Mouse (Mus musculus): ENCODE results near the gene Gm13889. TPM values are rescaled to one million over a fixed set of nuclear protein-coding genes. Genes with fewer than 3 reads are reported as not detected.
A peak's percentile ranks its signal among the peaks of the same experiment; 100 is the strongest.

Gene Gm13889
- 1.8 and 2.1 TPM in 2 replicates for polyA plus RNA-seq (2015; fragmentation: Nextera tagmentation; extraction: Ambion mirVana)

GRCm38 (mm10) chr2:93956908-93957784 is at the start of gene Gm13889:
Gene Gm13889, minus strand, starts transcription at chr2:93957201.
- Histone ChIP-seq H3K9ac (no peak within 1 kb of the TSS), H3K27ac (replicated peaks) (no peak within 1 kb of the TSS), H3K9me3 (replicated peaks) (no peaks in the 10 kb centered on the region), H3K36me3 (replicated peaks) (no peaks in the 10 kb centered on the region), H3K27me3 (peaks cover 68% of the 10 kb centered on the region), H3K4me2 (peak within 1 kb of the TSS; percentile 63), H3K4me1 (replicated peaks) (peaks cover 7% of the 10 kb centered on the region; the same call in 1 of the 2 replicates), H3K4me3 (replicated peaks) (peak within 1 kb of the TSS; percentile 49)
- ATAC-seq (ENCODE audit: insufficient read depth), result peak; percentile 23; the same call in 1 of the 2 replicates
- WGBS (ENCODE audit: insufficient replicate concordance), result 7% methylated on average over 55 of the region's 62 CpGs

GRCm38 (mm10) chr2:94002331-94002730 is 45.3 kb upstream of the Gm13889 start:
- H3K4me1 ChIP-seq (replicated peaks), result no peaks in the 10 kb centered on the region
- H3K4me2 ChIP-seq, result no peak overlapping the region
- no peaks in the 10 kb centered on the region for H3K27me3 ChIP-seq
- no peak for ATAC-seq (ENCODE audit: insufficient read depth)
- no peak overlapping the region for H3K9ac ChIP-seq
- H3K27ac ChIP-seq (replicated peaks), result no peak overlapping the region
- WGBS (ENCODE audit: insufficient replicate concordance), result 7% methylated on average over 2 of the region's 2 CpGs
- H3K36me3 ChIP-seq (replicated peaks), result peaks cover 80% of the 10 kb centered on the region
- H3K4me3 ChIP-seq (replicated peaks), result no peak overlapping the region
- H3K9me3 ChIP-seq (replicated peaks), result no peaks in the 10 kb centered on the region

GRCm38 (mm10) chr2:94001918-94002317 is 44.9 kb upstream of the Gm13889 start:
- H3K4me1 ChIP-seq (replicated peaks), result no peaks in the 10 kb centered on the region
- H3K9me3 ChIP-seq (replicated peaks), result no peaks in the 10 kb centered on the region
- H3K4me3 ChIP-seq (replicated peaks), result no peak overlapping the region
- no peak overlapping the region for H3K4me2 ChIP-seq
- no peak overlapping the region for H3K9ac ChIP-seq
- 71% methylated on average over 4 of the region's 4 CpGs for WGBS (ENCODE audit: insufficient replicate concordance)
- no peak overlapping the region for H3K27ac ChIP-seq (replicated peaks)
- peaks cover 80% of the 10 kb centered on the region for H3K36me3 ChIP-seq (replicated peaks)
- ATAC-seq (ENCODE audit: insufficient read depth), result no peak
- no peaks in the 10 kb centered on the region for H3K27me3 ChIP-seq

GRCm38 (mm10) chr2:94001411-94001810 is 44.4 kb upstream of the Gm13889 start:
- H3K4me3 ChIP-seq (replicated peaks), result no peak overlapping the region
- no peaks in the 10 kb centered on the region for H3K9me3 ChIP-seq (replicated peaks)
- no peak overlapping the region for H3K4me2 ChIP-seq
- no peaks in the 10 kb centered on the region for H3K27me3 ChIP-seq
- H3K4me1 ChIP-seq (replicated peaks), result no peaks in the 10 kb centered on the region
- ATAC-seq (ENCODE audit: insufficient read depth), result no peak
- WGBS (ENCODE audit: insufficient replicate concordance), result 76% methylated on average over 6 of the region's 6 CpGs
- peaks cover 77% of the 10 kb centered on the region for H3K36me3 ChIP-seq (replicated peaks)
- H3K9ac ChIP-seq, result no peak overlapping the region
- H3K27ac ChIP-seq (replicated peaks), result no peak overlapping the region

- H3K36me3 ChIP-seq (replicated peaks), result peaks cover 84% of the 10 kb centered on the region
Observed at GRCm38 (mm10) chr2:93996254-93996653, 39.3 kb upstream of the Gm13889 start, which contains the start of gene Gm27027. Gene Gm27027, minus strand, starts transcription at chr2:93996354.

GRCm38 (mm10) chr2:93992810-93993209 is 35.8 kb upstream of the Gm13889 start:
- Histone ChIP-seq H3K4me3 (replicated peaks) (no peak overlapping the region), H3K9ac (no peak overlapping the region), H3K9me3 (replicated peaks) (no peaks in the 10 kb centered on the region), H3K4me2 (no peak overlapping the region), H3K27ac (replicated peaks) (no peak overlapping the region), H3K4me1 (replicated peaks) (no peaks in the 10 kb centered on the region), H3K36me3 (replicated peaks) (peaks cover 83% of the 10 kb centered on the region), H3K27me3 (no peaks in the 10 kb centered on the region)
- WGBS (ENCODE audit: insufficient replicate concordance), result 59% methylated on average over 3 of the region's 3 CpGs
- ATAC-seq (ENCODE audit: insufficient read depth), result no peak

More at GRCm38 (mm10) chr2:93996254-93996653, 39.3 kb upstream of the Gm13889 start, which contains the start of gene Gm27027:
- Histone ChIP-seq H3K4me2 (no peak within 1 kb of the TSS), H3K4me1 (replicated peaks) (no peaks in the 10 kb centered on the region), H3K27ac (replicated peaks) (no peak within 1 kb of the TSS), H3K27me3 (no peaks in the 10 kb centered on the region), H3K4me3 (replicated peaks) (no peak within 1 kb of the TSS), H3K9ac (no peak within 1 kb of the TSS), H3K9me3 (replicated peaks) (no peaks in the 10 kb centered on the region)
- 78% methylated on average over 6 of the region's 6 CpGs for WGBS (ENCODE audit: insufficient replicate concordance)
- ATAC-seq (ENCODE audit: insufficient read depth), result no peak

- peaks cover 79% of the 10 kb centered on the region for H3K36me3 ChIP-seq (replicated peaks)
- WGBS (ENCODE audit: insufficient replicate concordance), result 56% methylated on average over 5 of the region's 5 CpGs
- 0 out of 2 replicates have a peak overlapping the region, but pooled peaks have one; percentile 1 for H3K27ac ChIP-seq (replicated peaks)
- no peak overlapping the region for H3K4me3 ChIP-seq (replicated peaks)
- H3K9me3 ChIP-seq (replicated peaks), result no peaks in the 10 kb centered on the region
- H3K4me1 ChIP-seq (replicated peaks), result no peaks in the 10 kb centered on the region
- no peak overlapping the region for H3K4me2 ChIP-seq
- no peak for ATAC-seq (ENCODE audit: insufficient read depth)
- no peaks in the 10 kb centered on the region for H3K27me3 ChIP-seq
- H3K9ac ChIP-seq, result no peak overlapping the region
Observed at GRCm38 (mm10) chr2:93992259-93992658, 35.3 kb upstream of the Gm13889 start.

GRCm38 (mm10) chr2:93991336-93991735 is 34.3 kb upstream of the Gm13889 start:
- Histone ChIP-seq H3K27ac (replicated peaks) (no peak overlapping the region), H3K4me2 (no peak overlapping the region), H3K9ac (no peak overlapping the region), H3K4me3 (replicated peaks) (no peak overlapping the region), H3K27me3 (no peaks in the 10 kb centered on the region), H3K36me3 (replicated peaks) (peaks cover 76% of the 10 kb centered on the region), H3K9me3 (replicated peaks) (no peaks in the 10 kb centered on the region), H3K4me1 (replicated peaks) (no peaks in the 10 kb centered on the region)
- ATAC-seq (ENCODE audit: insufficient read depth), result no peak
- WGBS (ENCODE audit: insufficient replicate concordance), result 69% methylated on average over 3 of the region's 3 CpGs

GRCm38 (mm10) chr2:93988440-93988839 is 31.4 kb upstream of the Gm13889 start:
- H3K4me1 ChIP-seq (replicated peaks), result no peaks in the 10 kb centered on the region
- ATAC-seq (ENCODE audit: insufficient read depth), result no peak
- no peak overlapping the region for H3K4me2 ChIP-seq
- no peak overlapping the region for H3K9ac ChIP-seq
- H3K27ac ChIP-seq (replicated peaks), result no peak overlapping the region
- H3K36me3 ChIP-seq (replicated peaks), result peaks cover 62% of the 10 kb centered on the region
- no peaks in the 10 kb centered on the region for H3K27me3 ChIP-seq
- H3K9me3 ChIP-seq (replicated peaks), result no peaks in the 10 kb centered on the region
- WGBS (ENCODE audit: insufficient replicate concordance), result 78% methylated on average over 2 of the region's 2 CpGs
- no peak overlapping the region for H3K4me3 ChIP-seq (replicated peaks)

GRCm38 (mm10) chr2:93982457-93983235 is 25.6 kb upstream of the Gm13889 start:
- Histone ChIP-seq H3K36me3 (replicated peaks) (peaks cover 39% of the 10 kb centered on the region), H3K4me1 (replicated peaks) (no peaks in the 10 kb centered on the region), H3K4me2 (no peak overlapping the region), H3K4me3 (replicated peaks) (no peak overlapping the region), H3K27ac (replicated peaks) (no peak overlapping the region), H3K27me3 (no peaks in the 10 kb centered on the region), H3K9ac (no peak overlapping the region), H3K9me3 (replicated peaks) (no peaks in the 10 kb centered on the region)
- no peak for ATAC-seq (ENCODE audit: insufficient read depth)
- WGBS (ENCODE audit: insufficient replicate concordance), result 71% methylated on average over 4 of the region's 4 CpGs
